Mouse (Mus musculus): Measurements from ENCODE around the gene 6430548M08Rik.

GRCm38 (mm10) chr8:120136618-120137017 lies 22.7 kb downstream of the 6430548M08Rik start:
- TF ChIP-seq CTCF (IDR thresholded peaks at IDR 0.05; ENCODE audit: low read depth) (no peak), EP300 (IDR thresholded peaks at IDR 0.05; ENCODE audit: low read depth) (no peak)
